Mouse (Mus musculus) C2C12 (cell line): ENCODE measurements around the gene Igfbp1. TPM values are rescaled to one million over a fixed set of nuclear protein-coding genes. Genes with fewer than 3 reads are reported as not detected.

Source experiments
- H3K27me3 ChIP-seq: one replicate; pipeline ENCODE4 v1.6.1; 2011; ENCODE audit not compliant: control insufficient read depth, insufficient read depth, insufficient read length
- H3K36me3 ChIP-seq: one replicate; pipeline ENCODE4 v1.6.1; 2011; ENCODE audit not compliant: control insufficient read depth, insufficient read depth
- H3K4me3 ChIP-seq: one replicate; pipeline ENCODE4 v1.5.1; 2011; ENCODE audit warnings: mild to moderate bottlenecking, control low read depth; ENCODE audit not compliant: poor library complexity, insufficient read depth, severe bottlenecking
- H3K79me2 ChIP-seq: one replicate; pipeline ENCODE4 v1.6.1; 2011; ENCODE audit not compliant: control insufficient read depth, insufficient read depth
- H3K79me3 ChIP-seq: one replicate; pipeline ENCODE4 v1.6.1; 2011; ENCODE audit warnings: low read depth, control low read depth
- H3ac ChIP-seq: one replicate; pipeline ENCODE3; 2011; ENCODE audit warnings: low read depth; ENCODE audit not compliant: control insufficient read depth, insufficient read length
- CEBPB ChIP-seq: IDR thresholded peaks from one replicate; pipeline ENCODE4 v1.6.1; 2011; ENCODE audit warnings: low read depth, mild to moderate bottlenecking, control low read depth, moderate library complexity
- CTCF ChIP-seq: IDR thresholded peaks from one replicate; pipeline ENCODE4 v1.5.1; 2011; ENCODE audit not compliant: control insufficient read depth, insufficient read depth, insufficient read length
- FOSL1 ChIP-seq: IDR thresholded peaks from one replicate; pipeline ENCODE4 v1.8.0; 2011; ENCODE audit warnings: mild to moderate bottlenecking, low read length; ENCODE audit not compliant: poor library complexity, insufficient read depth, severe bottlenecking
- MAX ChIP-seq: IDR thresholded peaks from one replicate; pipeline ENCODE4 v1.6.1; 2011; ENCODE audit warnings: mild to moderate bottlenecking, control low read depth
- MYOD1 ChIP-seq: IDR thresholded peaks from one replicate; pipeline ENCODE4 v1.6.1; 2011; ENCODE audit warnings: low read depth; ENCODE audit not compliant: control insufficient read depth, insufficient read length
- MYOG ChIP-seq: IDR thresholded peaks from one replicate; pipeline ENCODE4 v1.6.1; 2011; ENCODE audit not compliant: control insufficient read depth, insufficient read length; ENCODE audit errors: extremely low read depth
- USF1 ChIP-seq: IDR thresholded peaks from one replicate; pipeline ENCODE4 v1.6.1; 2011; ENCODE audit warnings: low read depth, mild to moderate bottlenecking, control low read depth, moderate library complexity
- long read RNA-seq, 2 experiments: library from polyadenylated mRNA; unstranded; transcript quantifications; one replicate each; pipeline ENCODE4 v2.0.0; 2019 to 2020
- polyA plus RNA-seq: library from polyadenylated mRNA; unstranded; fragments of >200 nt; fragmentation: generic; extraction: Trizol; gene quantifications from one replicate; pipeline ENCODE4 v1.2.1, GENCODE M21; 2012; ENCODE audit warnings: missing spikeins

The Igfbp1 gene
- polyA plus RNA-seq, result not detected
- long read RNA-seq, experiment 1, result 0 reads
- long read RNA-seq, experiment 2, result 0 reads

GRCm38 (mm10) chr11:7197491-7197941, at the start of gene Igfbp1:
Gene Igfbp1, plus strand, starts transcription at chr11:7197782.
- H3K79me3 ChIP-seq, result no peaks in the 10 kb centered on the region
- no peak within 1 kb of the TSS for H3K4me3 ChIP-seq
- TF ChIP-seq CTCF (no peak), CEBPB (no peak), MYOG (no peak), MYOD1 (no peak), FOSL1 (no peak), MAX (no peak), USF1 (no peak)
- H3K27me3 ChIP-seq, result no peaks in the 10 kb centered on the region
- no peak within 1 kb of the TSS for H3ac ChIP-seq
- H3K36me3 ChIP-seq, result no peaks in the 10 kb centered on the region
- no peaks in the 10 kb centered on the region for H3K79me2 ChIP-seq

GRCm38 (mm10) chr11:7147945-7148344, 49.6 kb upstream of the Igfbp1 start:
- no peak overlapping the region for H3ac ChIP-seq
- H3K79me3 ChIP-seq, result no peaks in the 10 kb centered on the region
- no peaks in the 10 kb centered on the region for H3K79me2 ChIP-seq
- H3K36me3 ChIP-seq, result no peaks in the 10 kb centered on the region
- TF ChIP-seq CEBPB (no peak), MYOD1 (no peak), CTCF (no peak), MYOG (no peak), USF1 (no peak), FOSL1 (no peak), MAX (no peak)
- no peaks in the 10 kb centered on the region for H3K27me3 ChIP-seq
- H3K4me3 ChIP-seq, result no peak overlapping the region

DNA sequence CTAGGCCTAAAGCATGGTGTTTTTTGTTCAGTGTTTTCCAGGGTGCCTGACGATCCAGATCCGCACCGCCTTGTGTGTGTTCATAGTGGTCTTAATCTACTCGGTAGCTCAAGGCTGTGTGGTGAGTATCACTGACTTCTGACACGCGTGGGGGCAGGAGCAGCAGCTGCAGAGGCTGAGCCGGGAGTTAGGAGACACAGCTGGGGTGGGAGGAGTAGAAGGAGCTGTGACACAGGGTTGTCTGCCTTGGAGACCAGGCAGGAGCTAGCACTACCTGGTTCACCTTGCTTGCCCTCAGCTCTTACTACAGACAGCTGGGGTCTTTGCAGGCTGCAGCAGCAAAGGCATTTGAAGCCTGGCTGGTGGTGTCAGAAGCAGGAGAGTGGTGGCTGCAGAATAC, 48.1 kb upstream of the Igfbp1 start:
- H3K79me3 ChIP-seq, result no peaks in the 10 kb centered on the region
- no peaks in the 10 kb centered on the region for H3K79me2 ChIP-seq
- H3ac ChIP-seq, result no peak overlapping the region
- H3K4me3 ChIP-seq, result no peak overlapping the region
- no peaks in the 10 kb centered on the region for H3K27me3 ChIP-seq
- no peak for TF ChIP-seq MAX
- TF ChIP-seq FOSL1, result no peak
- no peak for TF ChIP-seq USF1
- no peak for TF ChIP-seq MYOD1
- TF ChIP-seq CEBPB, result no peak
- no peak for TF ChIP-seq CTCF
- no peak for TF ChIP-seq MYOG
- no peaks in the 10 kb centered on the region for H3K36me3 ChIP-seq

DNA sequence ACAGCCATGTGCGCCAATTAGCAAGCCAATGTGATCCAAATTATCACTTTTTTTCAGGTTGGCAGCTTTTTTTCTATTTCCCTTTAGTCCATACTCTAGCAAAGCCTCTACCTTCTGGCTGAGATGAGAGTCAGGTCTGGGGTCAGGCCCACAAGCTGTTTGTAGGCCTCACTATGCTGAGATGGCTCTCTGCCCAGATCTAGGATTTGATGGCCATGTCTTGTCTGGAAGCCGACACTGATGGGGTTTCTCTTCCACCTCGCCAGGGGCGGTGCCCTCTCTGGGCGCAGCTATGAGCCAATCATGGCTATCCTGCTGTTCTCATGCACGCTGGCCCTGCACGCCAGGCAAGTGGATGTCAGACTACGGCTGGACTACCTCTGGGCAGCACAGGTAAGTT, 47.1 kb upstream of the Igfbp1 start:
- H3K79me3 ChIP-seq, result no peaks in the 10 kb centered on the region
- H3K27me3 ChIP-seq, result no peaks in the 10 kb centered on the region
- no peak overlapping the region for H3ac ChIP-seq
- H3K36me3 ChIP-seq, result no peaks in the 10 kb centered on the region
- no peaks in the 10 kb centered on the region for H3K79me2 ChIP-seq
- H3K4me3 ChIP-seq, result no peak overlapping the region
- TF ChIP-seq MAX, result no peak
- TF ChIP-seq CTCF, result no peak
- no peak for TF ChIP-seq CEBPB
- no peak for TF ChIP-seq USF1
- TF ChIP-seq FOSL1, result no peak
- TF ChIP-seq MYOG, result no peak
- TF ChIP-seq MYOD1, result no peak

GRCm38 (mm10) chr11:7152371-7152770, 45.2 kb upstream of the Igfbp1 start:
- Histone ChIP-seq H3K36me3 (no peaks in the 10 kb centered on the region), H3K4me3 (no peak overlapping the region), H3ac (no peak overlapping the region), H3K27me3 (no peaks in the 10 kb centered on the region), H3K79me3 (no peaks in the 10 kb centered on the region), H3K79me2 (no peaks in the 10 kb centered on the region)
- TF ChIP-seq USF1, result no peak
- no peak for TF ChIP-seq MYOG
- no peak for TF ChIP-seq CTCF
- no peak for TF ChIP-seq FOSL1
- TF ChIP-seq MAX, result no peak
- no peak for TF ChIP-seq MYOD1
- no peak for TF ChIP-seq CEBPB

- TF ChIP-seq CEBPB, result no peak
- TF ChIP-seq MYOD1, result no peak
- no peak for TF ChIP-seq MAX
- no peak for TF ChIP-seq USF1
- TF ChIP-seq FOSL1, result no peak
- TF ChIP-seq CTCF, result no peak
- no peak for TF ChIP-seq MYOG
- Histone ChIP-seq H3ac (no peak overlapping the region), H3K27me3 (no peaks in the 10 kb centered on the region), H3K79me2 (no peaks in the 10 kb centered on the region), H3K4me3 (no peak overlapping the region), H3K36me3 (no peaks in the 10 kb centered on the region), H3K79me3 (no peaks in the 10 kb centered on the region)
Observed at GRCm38 (mm10) chr11:7153081-7153480, 44.5 kb upstream of the Igfbp1 start.
